Mouse (Mus musculus) retina, postnatal 7 days (tissue): ENCODE results near the gene Calca.
"Not testable (repeated sequence)": the region's sequence is repeated elsewhere in the genome, so short reads cannot be mapped to it uniquely, and the experiment has no call there.

Experiments used
- DNase-seq: peaks from one replicate; pipeline ENCODE4 v3.0.0-alpha.2; 2012; ENCODE audit warnings: low read depth, low spot score

Calca gene

DNA sequence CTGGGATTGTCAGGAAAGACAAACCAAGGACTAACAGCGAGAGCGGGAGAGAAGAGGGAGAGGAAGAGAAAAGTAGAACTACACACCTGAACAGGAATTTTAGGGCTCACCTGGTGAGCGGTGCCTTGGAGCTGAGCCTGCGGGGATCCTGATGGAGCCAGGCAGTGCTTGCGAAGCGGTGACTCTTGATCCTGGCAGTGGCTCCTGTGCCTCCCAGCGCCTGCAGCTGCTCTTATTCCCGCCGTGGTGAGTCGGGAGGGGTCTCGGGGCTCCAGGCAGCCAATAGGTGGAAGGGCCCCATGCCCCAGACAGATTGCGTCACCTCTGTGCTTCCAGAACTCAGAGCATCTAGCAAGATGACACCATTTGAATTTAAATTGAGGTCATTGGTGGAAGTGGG lies at the start of gene Calca:
Gene Calca, minus strand, starts transcription at position 256 of the 400 bp plus-strand sequence.
- no peak for DNase-seq

DNA sequence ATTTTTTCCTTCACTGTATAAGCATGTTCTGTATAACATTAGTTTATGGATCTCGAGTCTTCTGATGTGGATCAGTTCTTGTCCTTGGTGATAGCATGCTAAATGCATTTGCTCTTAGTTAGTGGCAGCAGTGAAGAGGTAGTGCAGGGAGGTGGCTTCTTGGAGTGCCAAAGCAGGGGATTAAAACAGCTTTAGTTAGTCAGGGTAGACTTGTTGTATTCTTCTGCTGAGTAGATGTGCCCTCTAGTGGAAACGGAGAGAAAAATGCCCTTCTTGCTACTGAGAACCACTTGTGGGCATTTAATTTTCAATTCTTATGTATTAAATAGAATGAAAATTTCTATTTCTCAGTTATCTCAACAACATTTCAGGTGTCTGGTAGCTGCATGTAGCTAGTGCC lies 36.5 kb upstream of the Calca start:
- DNase-seq, result no peak

DNA sequence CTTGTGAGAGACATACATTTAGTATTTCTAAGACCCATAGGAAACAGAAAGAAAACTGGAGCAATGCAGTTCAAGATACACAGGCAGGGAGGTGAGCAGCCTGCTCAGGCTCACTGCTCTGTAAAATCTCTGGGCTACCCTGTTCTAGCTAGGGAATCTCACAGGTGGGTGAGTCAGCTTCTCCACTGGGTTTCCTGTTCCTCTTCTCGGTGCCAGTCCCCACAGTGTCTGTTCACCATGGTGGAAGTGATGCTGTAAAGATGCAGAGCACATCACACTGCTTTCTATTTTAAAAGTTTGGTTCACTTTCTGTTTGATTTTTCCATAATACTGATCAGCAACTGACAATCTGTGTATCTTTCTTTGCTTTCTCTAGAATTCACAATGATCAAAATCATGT lies 35.2 kb upstream of the Calca start:
- no peak for DNase-seq

DNA sequence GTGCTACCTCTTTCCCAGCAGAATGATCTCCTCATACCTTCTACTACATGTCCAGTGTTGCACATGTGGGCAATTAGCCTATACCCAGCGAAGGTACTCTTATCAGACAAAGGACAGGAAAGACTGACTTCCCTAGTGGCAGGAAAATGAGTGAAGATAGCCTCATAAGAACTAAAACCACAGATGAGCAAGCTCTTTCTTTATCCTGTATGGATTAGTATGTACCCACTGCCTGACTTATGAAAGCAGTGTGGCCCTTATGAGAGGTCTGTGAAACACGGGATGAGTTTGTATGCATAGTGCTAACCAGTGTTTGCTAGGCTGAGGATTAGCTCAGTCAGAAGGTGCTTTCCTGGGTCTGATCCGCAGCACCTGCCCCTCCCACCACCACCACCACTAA lies 13.6 kb upstream of the Calca start:
- no peak for DNase-seq

DNA sequence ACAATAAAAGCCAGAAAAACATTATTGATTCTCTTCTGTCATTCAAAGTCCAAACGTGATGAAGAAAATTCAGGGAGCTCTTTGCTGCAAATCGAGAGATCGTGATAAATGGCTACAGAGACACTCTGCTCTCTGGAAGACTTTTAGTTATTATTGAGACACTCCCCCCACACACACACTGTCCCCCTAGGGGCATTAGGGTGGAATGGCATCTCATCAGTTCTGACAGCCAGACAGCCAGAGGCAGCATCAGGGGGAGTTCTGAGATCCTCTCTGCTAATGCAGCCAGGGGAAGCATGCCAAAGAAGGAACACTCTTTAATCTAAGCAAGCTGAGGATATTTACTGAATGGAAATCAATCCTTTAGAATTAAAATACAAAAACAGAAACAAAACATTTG lies 12.6 kb upstream of the Calca start:
- no peak for DNase-seq

DNA sequence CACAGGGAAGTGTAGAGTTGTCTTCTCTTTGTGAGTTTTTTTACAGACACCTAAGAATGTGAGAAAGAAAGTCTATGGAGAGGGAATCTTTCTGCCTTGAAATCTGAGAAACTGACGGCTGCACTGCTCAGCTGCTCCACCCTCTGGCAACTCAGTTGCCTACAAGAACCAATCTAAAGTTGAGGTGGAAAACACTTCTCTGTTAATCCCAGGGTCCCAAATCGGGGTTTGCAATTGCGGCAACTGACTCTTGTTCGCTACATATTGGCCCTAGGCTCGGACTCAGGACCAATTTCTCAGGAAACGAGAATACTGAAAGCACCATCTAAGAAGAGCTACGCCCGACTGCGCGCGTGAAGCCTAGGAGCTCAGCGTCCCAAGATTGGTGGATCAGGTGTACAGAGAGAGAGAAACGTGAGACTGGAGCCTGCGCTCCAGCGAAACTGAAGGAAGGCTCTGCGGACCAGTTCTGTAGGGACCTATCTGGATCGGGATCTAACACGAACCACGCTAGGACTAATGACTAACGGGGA lies 522 bp downstream of the Calca start:
- DNase-seq, result peak; percentile 6

DNA sequence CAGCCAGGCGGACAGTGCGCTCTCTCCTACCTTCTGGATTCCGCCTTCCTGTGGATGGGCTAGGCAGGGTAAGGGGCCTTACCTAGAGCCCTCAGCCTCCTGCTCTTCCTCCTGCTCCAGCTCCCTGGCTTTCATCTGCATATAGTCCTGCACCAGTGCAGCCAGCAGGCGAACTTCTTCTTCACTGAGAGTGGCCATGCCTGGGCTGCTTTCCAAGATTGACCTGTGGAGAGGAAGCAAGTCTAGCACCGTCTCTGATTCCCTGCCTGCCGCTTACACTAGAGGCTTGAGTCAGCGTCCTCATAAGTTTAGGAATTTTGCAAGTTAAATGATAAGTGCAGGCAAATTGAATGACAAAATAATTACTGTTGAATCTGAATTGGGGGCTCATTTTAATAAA lies 1.8 kb downstream of the Calca start:
- no peak for DNase-seq

DNA sequence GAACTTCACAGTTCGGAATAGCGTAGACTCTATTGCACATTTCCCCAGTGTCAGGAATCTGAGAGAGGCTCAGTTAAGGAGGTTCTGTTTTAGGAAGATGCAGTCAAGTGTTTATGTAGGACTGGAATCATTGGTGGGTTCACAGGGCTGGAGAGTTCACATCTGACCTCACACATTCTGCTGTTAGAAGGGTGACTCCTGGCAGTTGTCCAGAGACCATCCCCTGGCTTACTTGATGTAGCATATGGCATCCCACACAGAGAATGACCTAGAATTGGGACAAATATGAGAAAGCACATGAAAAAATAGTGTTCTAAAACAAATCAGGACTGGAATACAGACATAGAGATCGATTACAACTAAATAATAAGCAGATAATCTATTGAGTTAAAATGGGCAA lies 10.2 kb downstream of the Calca start:
- DNase-seq, result no peak

DNA sequence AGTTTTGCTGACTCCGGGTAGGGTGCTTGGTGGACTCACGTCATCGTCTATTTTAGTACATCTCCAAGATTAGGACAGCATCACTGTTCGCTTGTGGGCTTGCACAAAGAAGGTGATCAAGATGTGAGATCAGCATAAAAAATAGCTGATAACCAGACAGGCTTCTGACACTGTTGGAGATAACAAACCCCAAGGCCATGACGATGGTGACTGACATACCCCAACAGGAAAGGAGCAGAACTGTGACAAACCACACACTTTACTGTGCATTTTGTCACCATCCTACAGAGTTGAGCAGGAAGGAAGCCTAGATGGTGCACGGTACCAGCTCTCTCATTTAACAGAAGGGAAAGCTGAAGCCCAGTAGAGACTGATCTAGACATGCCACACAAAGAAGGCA lies 19.4 kb downstream of the Calca start:
- no peak for DNase-seq

DNA sequence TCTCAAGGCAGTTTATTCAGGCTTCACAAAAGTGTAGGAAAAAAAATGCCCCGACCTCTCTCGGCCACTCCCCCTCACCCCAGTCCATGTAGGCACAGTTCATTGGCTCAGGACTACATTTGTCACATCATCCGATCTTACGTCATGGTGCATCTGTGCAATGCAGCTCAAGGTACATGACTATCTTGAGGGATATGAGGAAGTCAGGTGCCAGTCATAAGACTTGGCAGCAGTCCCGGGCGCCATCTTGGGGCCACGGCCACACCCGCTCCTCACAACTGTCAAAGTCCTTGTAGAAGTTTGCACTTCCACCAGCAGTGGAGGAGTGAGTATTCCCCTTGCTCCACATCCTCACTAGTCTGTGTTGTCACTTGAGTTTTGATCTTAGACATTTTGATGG lies 41.8 kb downstream of the Calca start:
- not testable (repeated sequence) for DNase-seq

DNA sequence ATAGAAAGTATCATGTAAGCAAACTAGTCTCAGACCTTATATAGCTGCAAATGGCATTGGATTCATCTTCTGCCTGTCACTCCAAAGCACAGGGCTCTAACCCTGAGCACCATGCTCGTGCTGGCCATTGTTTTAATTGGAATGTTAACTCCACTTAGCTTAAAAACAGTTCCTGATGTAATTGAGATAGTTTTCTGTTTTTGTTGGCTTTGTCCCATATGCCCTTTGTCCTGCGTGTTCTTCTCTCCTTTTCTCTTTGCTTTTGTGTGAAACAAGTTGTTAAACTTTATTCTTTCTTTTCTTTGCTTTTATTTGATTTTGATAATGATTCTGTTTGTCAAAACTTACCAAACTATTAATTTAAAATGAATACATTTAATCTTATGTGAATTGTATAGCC lies 53.7 kb downstream of the Calca start:
- no peak for DNase-seq
